ENCODE assay signal across 9 mouse cellular contexts in the genomic region with DNA sequence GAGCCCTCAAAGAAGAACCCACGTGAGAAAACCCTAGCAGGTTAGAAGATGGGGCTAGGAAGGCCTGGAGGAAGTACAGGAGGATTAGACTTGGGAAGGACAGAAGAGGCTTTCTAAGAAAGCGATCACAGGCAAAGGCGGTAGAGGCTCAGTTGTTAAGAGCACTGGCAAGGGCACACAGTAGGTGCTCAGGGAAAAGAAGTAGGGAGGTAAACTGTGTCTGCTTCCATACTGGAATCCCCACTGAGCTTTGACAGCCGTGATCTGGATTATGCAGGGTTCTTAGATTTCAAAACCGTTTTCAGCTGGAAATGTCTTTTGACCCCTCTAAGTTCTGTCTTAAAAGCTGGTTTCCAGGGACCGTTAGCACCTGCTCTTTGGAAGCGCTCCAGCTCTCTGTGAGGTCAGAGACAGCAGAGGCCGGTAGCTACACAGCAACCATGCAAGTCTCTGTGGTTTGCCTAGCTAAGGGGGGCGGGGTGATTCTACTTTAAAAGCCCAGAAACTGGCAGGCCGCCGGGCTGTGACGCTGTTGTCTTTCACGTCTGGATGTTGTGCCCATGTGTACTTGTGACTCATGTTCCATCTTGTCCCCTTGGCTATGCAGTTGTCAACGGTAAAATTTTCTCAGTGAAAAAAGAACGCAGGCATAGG. TPM values are rescaled to one million over a fixed set of nuclear protein-coding genes. Genes with fewer than 3 reads are reported as not detected.
DNase-seq lines count a peak whose midpoint lies in the region; ATAC-seq and TF ChIP-seq lines count a peak whose summit lies in the region.
"Had no signal": no experiment of that assay in that cellular context is flagged by ENCODE, and none has a peak within 500 bp of the region (broad histone marks: within the 10 kb centered on the region; RNA-seq: fewer than 3 reads in every experiment).

No protein-coding gene starts in this region.

- H3K27me3 ChIP-seq in embryonic facial prominence, embryonic 14.5 days (replicated peaks; ENCODE audit: control insufficient read depth, insufficient read depth, low read length): no peaks in the 10 kb centered on the region
- H3K27me3 ChIP-seq in embryonic facial prominence, embryonic 10.5 days (replicated peaks; ENCODE audit: low read depth, poor library complexity, severe bottlenecking): no peaks in the 10 kb centered on the region
- H3K27me3 ChIP-seq in heart, embryonic 11.5 days (ENCODE audit: control insufficient read depth, insufficient read depth, low read length): no peaks in the 10 kb centered on the region
- H3K27me3 ChIP-seq: embryonic facial prominence, embryonic 12.5 days had no signal

- peak; percentile 47; the same call in 1 of the 2 replicates for ATAC-seq in embryonic facial prominence, embryonic 14.5 days (ENCODE audit: low read depth)
- no peak for ATAC-seq in heart, embryonic 11.5 days (replicated peaks; ENCODE audit: insufficient number of reproducible peaks, low FRiP score, low TSS enrichment)

- no peaks in the 10 kb centered on the region for H3K4me1 ChIP-seq in embryonic facial prominence, embryonic 14.5 days (ENCODE audit: control insufficient read depth, insufficient read depth, low read length)
- H3K4me1 ChIP-seq in embryonic facial prominence, embryonic 10.5 days: no peaks in the 10 kb centered on the region
- H3K4me1 ChIP-seq in heart, embryonic 11.5 days (ENCODE audit: control insufficient read depth, insufficient read depth, low read length): no peaks in the 10 kb centered on the region
- H3K4me1 ChIP-seq: embryonic facial prominence, embryonic 12.5 days had no signal

- 56% methylated on average over 15 of the region's 15 CpGs for WGBS in embryonic facial prominence, embryonic 14.5 days
- 65% methylated on average over 15 of the region's 15 CpGs for WGBS in embryonic facial prominence, embryonic 10.5 days
- 58% methylated on average over 15 of the region's 15 CpGs for WGBS in heart, embryonic 11.5 days (ENCODE audit: insufficient replicate concordance)

- H3K4me2 ChIP-seq in embryonic facial prominence, embryonic 14.5 days (ENCODE audit: low read depth, low read length): no peak overlapping the region
- no peak overlapping the region for H3K4me2 ChIP-seq in heart, embryonic 11.5 days
- H3K4me2 ChIP-seq: embryonic facial prominence, embryonic 12.5 days had no signal

- DNase-seq in embryonic facial prominence, embryonic 14.5 days (ENCODE audit: low spot score): peak; percentile 64
- no peak for DNase-seq in embryonic facial prominence, embryonic 10.5 days (ENCODE audit: low spot score)
- peak; percentile 1 for DNase-seq in 3134 (ENCODE audit: extremely low read depth, insufficient read length, low spot score)
- peak; percentile 78 to 81 for DNase-seq in adrenal gland, postnatal 36 days
- DNase-seq in layer of hippocampus, adult 2 months (ENCODE audit: low spot score in 2 of 2): peak; percentile 29 to 40
- DNase-seq in right cerebral cortex, adult 2 months (ENCODE audit: low spot score in 2 of 2): peak; percentile 9 to 43
- DNase-seq in thymus, postnatal 4 days: peak; percentile 83

- no peak for TF ChIP-seq CTCF in layer of hippocampus, adult 2 months (conservative IDR thresholded peaks at IDR 0.05)

- H3K36me3 ChIP-seq in embryonic facial prominence, embryonic 14.5 days (ENCODE audit: control insufficient read depth, insufficient read depth, low read length): no peaks in the 10 kb centered on the region
- no peaks in the 10 kb centered on the region for H3K36me3 ChIP-seq in embryonic facial prominence, embryonic 10.5 days (replicated peaks)
- H3K36me3 ChIP-seq in heart, embryonic 11.5 days (ENCODE audit: control insufficient read depth, insufficient read depth, low read length): no peaks in the 10 kb centered on the region
- H3K36me3 ChIP-seq: embryonic facial prominence, embryonic 12.5 days had no signal

- no peak overlapping the region for H3K27ac ChIP-seq in embryonic facial prominence, embryonic 14.5 days (replicated peaks; ENCODE audit: low read depth, low read length)
- no peak overlapping the region for H3K27ac ChIP-seq in embryonic facial prominence, embryonic 10.5 days (replicated peaks)
- no peak overlapping the region for H3K27ac ChIP-seq in layer of hippocampus, adult 2 months
- H3K27ac ChIP-seq in heart, embryonic 11.5 days (ENCODE audit: low read depth, low read length): no peak overlapping the region
- H3K27ac ChIP-seq: embryonic facial prominence, embryonic 12.5 days had no signal

- no peak overlapping the region for H3K9ac ChIP-seq in embryonic facial prominence, embryonic 14.5 days (ENCODE audit: low read depth, low read length)
- no peak overlapping the region for H3K9ac ChIP-seq in heart, embryonic 11.5 days (ENCODE audit: low read depth, low read length)
- H3K9ac ChIP-seq: embryonic facial prominence, embryonic 12.5 days had no signal

- no peak overlapping the region for H3K4me3 ChIP-seq in embryonic facial prominence, embryonic 14.5 days (ENCODE audit: low read depth, low read length)
- no peak overlapping the region for H3K4me3 ChIP-seq in embryonic facial prominence, embryonic 10.5 days
- H3K4me3 ChIP-seq in layer of hippocampus, adult 2 months: no peak overlapping the region
- no peak overlapping the region for H3K4me3 ChIP-seq in heart, embryonic 11.5 days (ENCODE audit: low read depth, low read length)
- H3K4me3 ChIP-seq: embryonic facial prominence, embryonic 12.5 days had no signal

- no peaks in the 10 kb centered on the region for H3K9me3 ChIP-seq in embryonic facial prominence, embryonic 14.5 days (ENCODE audit: control insufficient read depth, low read length)
- H3K9me3 ChIP-seq in embryonic facial prominence, embryonic 10.5 days: no peaks in the 10 kb centered on the region
- no peaks in the 10 kb centered on the region for H3K9me3 ChIP-seq in heart, embryonic 11.5 days (replicated peaks; ENCODE audit: control insufficient read depth, low read length)
- H3K9me3 ChIP-seq: embryonic facial prominence, embryonic 12.5 days had no signal

RNA-seq across cellular contexts. Expression of a gene that starts 43.8 kb away (rescaled TPM):
- polyA plus RNA-seq in embryonic facial prominence, embryonic 14.5 days (2014; fragmentation: Nextera tagmentation; extraction: Ambion mirVana): 85.2 and 85.4 TPM in 2 replicates
- polyA plus RNA-seq in embryonic facial prominence, embryonic 10.5 days (2016; fragmentation: Nextera tagmentation; extraction: Ambion mirVana): 121 and 129 TPM in 2 replicates
- total RNA-seq in adrenal gland, postnatal 36 days (2021): 10 to 100 TPM; 69.8 to 75.3 TPM
- 10 to 100 TPM; 62.0 to 68.9 TPM for total RNA-seq in layer of hippocampus, adult 2 months (2021)
- 80.2 and 87.5 TPM in 2 replicates for polyA plus RNA-seq in heart, embryonic 11.5 days (2014; fragmentation: Nextera tagmentation; extraction: Ambion mirVana)
